Mouse (Mus musculus): ENCODE results near the gene Plin2. TPM values are rescaled to one million over a fixed set of nuclear protein-coding genes. Genes with fewer than 3 reads are reported as not detected.
"Not testable (repeated sequence)": the region's sequence is repeated elsewhere in the genome, so short reads cannot be mapped to it uniquely, and the experiment has no call there.

Gene Plin2
- polyA plus RNA-seq, 1 experiment: 207 TPM

DNA sequence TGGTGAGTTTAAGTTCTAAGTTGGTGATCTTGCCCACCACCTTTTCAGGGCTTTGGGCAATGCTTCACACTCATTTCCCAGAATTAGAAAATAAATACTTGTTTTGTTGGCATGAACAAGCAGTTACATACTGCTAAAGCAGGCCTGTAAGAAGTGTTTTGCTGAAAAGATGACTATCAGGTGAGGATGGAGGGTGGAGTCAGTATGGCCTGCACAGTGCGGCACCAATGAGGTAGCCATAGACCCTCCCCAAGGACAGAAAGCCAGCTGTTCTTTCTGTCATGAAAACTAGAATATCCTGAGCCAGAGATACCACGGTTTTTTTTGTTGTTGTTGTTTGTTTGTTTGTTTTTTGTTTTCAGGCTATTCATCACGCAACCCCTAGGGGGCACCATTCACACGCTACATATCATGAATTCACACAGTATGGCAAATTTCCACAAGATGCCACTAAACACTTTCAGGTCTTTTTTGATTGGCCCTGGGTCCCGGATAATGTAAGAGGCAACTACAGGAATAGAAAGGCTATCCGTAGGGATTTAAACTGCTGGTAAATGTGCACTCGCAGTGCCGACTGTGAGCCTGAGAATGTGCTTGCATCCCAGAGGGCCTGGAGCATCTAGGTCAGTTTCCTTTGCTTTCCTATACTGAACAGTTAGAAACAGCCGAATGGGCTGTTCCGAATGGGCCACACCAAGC, 18.0 kb downstream of the Plin2 start:
- H3K4me3 ChIP-seq (replicated peaks; ENCODE audit: extremely low read depth, low read depth, low read length): no peak overlapping the region
- WGBS: 68% methylated on average over 10 of the region's 10 CpGs
- H3K4me1 ChIP-seq (ENCODE audit: control insufficient read depth, insufficient read depth, low read length): no peaks in the 10 kb centered on the region
- TF ChIP-seq CTCF (IDR thresholded peaks at IDR 0.05; ENCODE audit: insufficient read depth, low read length): no peak
- no peak for TF ChIP-seq POLR2A (IDR thresholded peaks at IDR 0.05; ENCODE audit: borderline replicate concordance, extremely low read depth, low read depth, low read length)
- no peak for DNase-seq

DNA sequence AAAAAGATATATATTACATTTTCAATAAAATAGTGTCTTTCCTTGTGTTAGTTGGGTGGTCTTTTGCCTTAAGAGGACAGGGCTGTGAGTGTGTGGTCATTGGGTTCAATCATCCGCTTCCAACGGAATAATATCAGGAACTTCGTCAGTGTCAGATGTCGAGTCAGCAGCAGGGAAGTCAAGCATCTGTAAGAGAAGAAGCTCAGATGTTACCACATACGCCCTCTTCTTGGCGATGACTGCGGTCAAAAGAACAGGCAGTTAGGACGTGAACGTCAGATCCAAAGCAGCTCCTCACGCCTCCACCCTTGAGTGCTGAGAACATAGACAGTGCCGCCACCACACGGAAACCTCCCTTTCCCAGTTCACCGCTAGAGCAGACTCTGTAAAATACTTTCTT, 21.5 kb downstream of the Plin2 start:
- not testable (repeated sequence) for DNase-seq; H3K4me3 ChIP-seq (replicated peaks; ENCODE audit: extremely low read depth, low read depth, low read length); H3K4me1 ChIP-seq (ENCODE audit: control insufficient read depth, insufficient read depth, low read length)
- WGBS: 80% methylated on average over 10 of the region's 13 CpGs

DNA sequence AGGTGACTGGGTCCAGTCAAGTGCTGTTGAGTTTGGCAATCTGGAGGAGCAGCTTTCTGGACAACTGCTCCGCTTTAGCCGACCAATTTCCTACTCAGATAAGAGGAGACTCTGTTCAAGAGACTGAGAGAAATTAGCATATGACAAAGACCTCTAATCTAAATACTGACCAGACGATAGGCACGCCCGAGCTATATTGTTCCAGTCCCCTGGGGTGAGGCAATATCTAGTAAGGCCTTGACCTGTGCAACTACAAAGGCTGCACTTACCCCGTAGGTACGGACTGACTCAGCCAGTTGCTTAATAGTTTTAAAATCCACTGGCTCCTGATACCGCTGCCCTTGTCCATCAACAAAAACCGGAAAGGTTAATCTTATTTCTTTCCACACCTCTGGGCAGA, 32.3 kb downstream of the Plin2 start:
- not testable (repeated sequence) for H3K4me3 ChIP-seq (replicated peaks; ENCODE audit: extremely low read depth, low read depth, low read length); DNase-seq; H3K4me1 ChIP-seq (ENCODE audit: control insufficient read depth, insufficient read depth, low read length)
- WGBS: 80% methylated on average over 9 of the region's 9 CpGs

DNA sequence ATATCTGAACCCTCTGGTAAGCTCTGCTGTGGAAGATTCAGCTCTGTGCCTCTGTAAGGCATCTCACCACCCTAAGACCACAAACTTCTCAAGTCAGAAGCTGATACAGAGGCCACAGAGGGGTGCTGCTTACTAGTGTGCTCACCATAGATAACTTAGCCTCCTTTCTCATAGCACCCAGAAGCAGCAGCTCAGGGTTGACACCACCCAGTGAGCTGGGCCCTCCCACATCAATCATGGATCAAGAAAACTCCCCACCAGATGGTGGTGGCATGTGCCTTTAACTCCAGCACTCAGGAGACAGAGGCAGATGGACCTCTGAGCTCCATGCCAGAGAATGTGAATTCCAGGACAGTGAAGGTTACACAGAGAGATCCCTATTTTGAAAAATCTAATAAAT, 35.0 kb downstream of the Plin2 start:
- not testable (repeated sequence) for DNase-seq; H3K4me3 ChIP-seq (replicated peaks; ENCODE audit: extremely low read depth, low read depth, low read length); H3K4me1 ChIP-seq (ENCODE audit: control insufficient read depth, insufficient read depth, low read length)

DNA sequence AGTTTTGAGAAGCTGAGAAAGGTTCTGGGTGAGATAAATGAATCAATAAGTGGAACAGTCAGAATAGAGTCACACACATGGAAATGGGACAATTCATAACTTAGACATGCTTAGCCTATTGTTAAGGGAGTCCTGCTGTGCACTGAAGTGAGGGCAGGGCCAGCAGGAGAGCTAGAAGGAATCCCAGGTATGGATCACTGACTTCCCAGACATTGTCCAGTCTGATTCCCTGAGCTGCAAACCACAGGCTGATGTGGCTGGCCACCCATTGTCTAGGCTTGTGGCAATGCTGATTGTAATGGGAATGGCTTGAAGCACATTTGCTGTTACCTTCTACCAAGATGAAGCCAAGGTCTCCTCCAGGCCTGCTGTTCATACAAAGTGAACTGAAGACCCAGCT, 35.5 kb downstream of the Plin2 start:
- not testable (repeated sequence) for H3K4me3 ChIP-seq (replicated peaks; ENCODE audit: extremely low read depth, low read depth, low read length); DNase-seq; H3K4me1 ChIP-seq (ENCODE audit: control insufficient read depth, insufficient read depth, low read length)

DNA sequence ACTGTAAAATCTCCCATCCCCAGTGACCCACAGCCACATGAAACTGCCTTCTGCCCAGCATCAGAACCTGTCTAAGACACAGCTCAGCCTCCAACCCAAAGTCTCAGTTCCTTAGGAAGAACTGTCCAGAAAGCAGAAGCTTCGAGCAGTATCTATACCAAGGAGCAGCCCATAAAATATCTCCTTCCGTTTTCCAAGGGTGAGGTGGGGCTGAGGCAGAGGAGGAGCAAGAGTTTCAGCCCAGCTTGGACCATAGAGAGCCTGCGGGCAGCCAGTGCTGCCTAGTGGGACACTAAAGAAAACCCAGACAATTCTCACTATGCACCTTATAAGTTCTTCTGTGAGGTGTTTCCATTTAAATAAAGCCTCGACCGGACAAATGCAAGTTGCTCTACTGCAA, 37.3 kb downstream of the Plin2 start:
- H3K4me1 ChIP-seq (ENCODE audit: control insufficient read depth, insufficient read depth, low read length); H3K4me3 ChIP-seq (replicated peaks; ENCODE audit: extremely low read depth, low read depth, low read length); DNase-seq: not testable (repeated sequence)
- WGBS: 65% methylated on average over 5 of the region's 5 CpGs

DNA sequence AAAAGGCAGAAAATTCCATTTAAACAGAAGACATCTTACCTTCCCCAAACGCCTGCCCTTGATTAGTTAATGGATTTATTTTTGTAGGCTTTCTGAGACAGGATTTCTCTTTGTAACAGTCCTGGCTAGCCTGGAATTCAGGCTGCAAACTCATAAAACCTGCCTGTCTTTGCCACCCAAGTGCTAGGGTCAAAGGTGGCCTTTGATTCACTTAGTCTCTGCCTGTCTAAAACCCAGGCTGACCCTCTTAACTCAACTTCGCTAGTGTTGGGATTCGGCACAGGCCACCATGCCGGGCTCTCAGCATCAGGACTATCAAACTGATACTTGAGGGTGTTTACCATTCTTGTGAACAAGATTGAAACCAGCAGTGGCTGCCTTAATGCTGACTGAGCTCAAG, 38.0 kb downstream of the Plin2 start:
- WGBS: 37% methylated on average over 4 of the region's 4 CpGs
- H3K4me1 ChIP-seq (ENCODE audit: control insufficient read depth, insufficient read depth, low read length): no peaks in the 10 kb centered on the region
- DNase-seq: no peak
- TF ChIP-seq CTCF (IDR thresholded peaks at IDR 0.05; ENCODE audit: insufficient read depth, low read length) (no peak), POLR2A (IDR thresholded peaks at IDR 0.05; ENCODE audit: borderline replicate concordance, extremely low read depth, low read depth, low read length) (no peak)
- H3K4me3 ChIP-seq (replicated peaks; ENCODE audit: extremely low read depth, low read depth, low read length): no peak overlapping the region

DNA sequence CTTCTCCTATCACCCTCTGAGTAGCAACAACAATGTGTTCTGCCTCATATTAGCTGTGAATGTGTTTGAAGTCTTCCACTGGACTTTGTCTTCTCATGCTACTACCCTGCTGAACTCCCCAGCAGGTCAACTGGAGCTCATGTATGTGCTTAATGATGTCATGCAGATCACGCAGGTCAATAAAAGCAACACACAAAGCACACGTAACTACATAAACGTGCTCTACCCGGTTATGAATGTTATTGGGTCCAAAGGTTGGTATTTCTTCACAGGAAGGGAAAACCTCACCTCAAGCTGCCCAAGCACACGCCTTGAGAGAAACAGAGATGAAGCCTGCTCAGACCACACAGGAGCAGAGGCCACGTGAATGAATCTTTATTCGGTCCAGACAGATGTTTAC, 43.4 kb downstream of the Plin2 start:
- 85% methylated on average over 7 of the region's 7 CpGs for WGBS
- not testable (repeated sequence) for H3K4me1 ChIP-seq (ENCODE audit: control insufficient read depth, insufficient read depth, low read length); DNase-seq; H3K4me3 ChIP-seq (replicated peaks; ENCODE audit: extremely low read depth, low read depth, low read length)

DNA sequence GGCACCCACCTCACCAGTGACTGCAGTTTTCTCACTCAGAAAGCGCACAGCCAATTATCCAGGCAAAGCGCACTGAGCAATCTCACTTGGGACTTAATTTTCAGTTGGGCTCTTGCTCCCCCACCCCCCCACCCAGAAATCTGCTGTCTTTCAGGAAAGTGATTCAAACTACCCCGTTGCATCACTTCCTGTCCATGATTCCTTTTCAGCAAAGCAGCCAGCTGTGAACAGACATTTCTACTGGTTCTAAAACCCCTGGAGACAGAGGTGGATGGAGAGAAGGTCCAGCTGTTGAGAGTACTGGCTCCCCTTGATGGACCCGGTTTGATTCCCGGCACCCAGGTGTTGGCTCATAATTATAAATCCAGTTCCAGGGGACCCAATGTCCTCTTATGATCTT, 44.4 kb downstream of the Plin2 start:
- TF ChIP-seq CTCF (IDR thresholded peaks at IDR 0.05; ENCODE audit: insufficient read depth, low read length) (no peak), POLR2A (IDR thresholded peaks at IDR 0.05; ENCODE audit: borderline replicate concordance, extremely low read depth, low read depth, low read length) (no peak)
- no peak overlapping the region for H3K4me3 ChIP-seq (replicated peaks; ENCODE audit: extremely low read depth, low read depth, low read length)
- 62% methylated on average over 5 of the region's 5 CpGs for WGBS
- no peaks in the 10 kb centered on the region for H3K4me1 ChIP-seq (ENCODE audit: control insufficient read depth, insufficient read depth, low read length)
- DNase-seq: no peak

DNA sequence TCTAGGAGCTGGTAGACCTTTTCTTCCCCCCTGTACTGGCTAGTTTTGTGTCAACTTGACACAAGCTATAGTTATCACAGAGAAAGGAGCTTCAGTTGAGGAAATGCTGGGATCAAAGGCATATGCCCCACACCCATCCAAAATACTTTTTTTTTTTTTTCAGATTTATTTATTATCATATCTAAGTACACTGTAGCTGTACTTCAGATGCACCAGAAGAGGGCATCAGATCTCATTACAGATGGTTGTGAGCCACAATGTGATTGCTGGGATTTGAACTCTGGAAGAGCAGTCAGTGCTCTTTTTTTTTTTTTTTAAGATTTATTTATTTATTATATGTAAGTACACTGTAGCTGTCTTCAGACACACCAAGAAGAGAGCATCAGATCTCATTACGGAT, 47.3 kb downstream of the Plin2 start:
- DNase-seq; H3K4me1 ChIP-seq (ENCODE audit: control insufficient read depth, insufficient read depth, low read length); H3K4me3 ChIP-seq (replicated peaks; ENCODE audit: extremely low read depth, low read depth, low read length): not testable (repeated sequence)
- WGBS: 86% methylated on average over 1 of the region's 1 CpGs

DNA sequence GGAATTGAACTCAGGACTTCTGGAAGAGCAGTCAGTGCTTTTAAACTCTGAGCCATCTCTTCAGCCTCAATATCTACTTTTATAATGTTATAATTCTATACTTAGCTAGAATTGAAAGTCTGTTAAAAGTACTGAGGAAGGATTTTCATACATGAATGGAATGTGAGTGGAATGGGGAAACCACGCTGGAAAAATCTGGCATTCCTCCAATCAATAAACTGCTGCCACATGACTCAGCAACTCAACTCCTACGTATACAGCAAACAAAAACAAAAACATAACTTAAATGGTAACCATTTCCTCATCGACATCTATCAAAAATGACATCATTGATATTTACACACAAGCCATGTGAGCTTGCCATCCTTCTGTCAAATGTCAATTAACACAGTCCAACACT, 47.7 kb downstream of the Plin2 start:
- no peak for TF ChIP-seq CTCF (IDR thresholded peaks at IDR 0.05; ENCODE audit: insufficient read depth, low read length)
- no peak for TF ChIP-seq POLR2A (IDR thresholded peaks at IDR 0.05; ENCODE audit: borderline replicate concordance, extremely low read depth, low read depth, low read length)
- no peak for DNase-seq
- H3K4me1 ChIP-seq (ENCODE audit: control insufficient read depth, insufficient read depth, low read length): no peaks in the 10 kb centered on the region
- H3K4me3 ChIP-seq (replicated peaks; ENCODE audit: extremely low read depth, low read depth, low read length): no peak overlapping the region
- WGBS: 39% methylated on average over 3 of the region's 3 CpGs

DNA sequence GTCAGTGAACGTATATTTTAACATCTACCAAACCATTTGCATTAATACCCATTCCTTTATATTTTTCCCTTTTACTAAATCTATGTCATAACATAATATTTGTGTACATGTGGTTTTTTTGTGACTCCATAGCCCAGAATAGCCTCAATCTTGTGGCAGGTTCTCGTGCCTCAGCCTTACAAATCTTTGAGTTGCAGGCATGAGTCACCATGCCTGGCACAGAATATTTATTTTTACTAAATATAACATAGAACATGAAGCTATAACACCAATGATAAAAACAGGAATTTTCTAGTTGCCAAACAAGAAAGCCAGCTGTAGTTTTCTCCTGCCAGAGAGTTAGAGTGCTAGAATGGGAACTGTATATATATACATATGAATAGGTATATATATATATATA, 49.4 kb downstream of the Plin2 start:
- Histone ChIP-seq H3K4me3 (replicated peaks; ENCODE audit: extremely low read depth, low read depth, low read length) (no peak overlapping the region), H3K4me1 (ENCODE audit: control insufficient read depth, insufficient read depth, low read length) (no peaks in the 10 kb centered on the region)
- TF ChIP-seq POLR2A (IDR thresholded peaks at IDR 0.05; ENCODE audit: borderline replicate concordance, extremely low read depth, low read depth, low read length): no peak
- TF ChIP-seq CTCF (IDR thresholded peaks at IDR 0.05; ENCODE audit: insufficient read depth, low read length): no peak
- DNase-seq: no peak
- WGBS: 52% methylated on average over 2 of the region's 2 CpGs
